Mouse (Mus musculus): ENCODE measurements around the gene Haghl. TPM values are rescaled to one million over a fixed set of nuclear protein-coding genes. Genes with fewer than 3 reads are reported as not detected.

The Haghl gene
- 50.2 and 51.3 TPM in 2 replicates for polyA plus RNA-seq (2015; fragmentation: Nextera tagmentation; extraction: Ambion mirVana)

DNA sequence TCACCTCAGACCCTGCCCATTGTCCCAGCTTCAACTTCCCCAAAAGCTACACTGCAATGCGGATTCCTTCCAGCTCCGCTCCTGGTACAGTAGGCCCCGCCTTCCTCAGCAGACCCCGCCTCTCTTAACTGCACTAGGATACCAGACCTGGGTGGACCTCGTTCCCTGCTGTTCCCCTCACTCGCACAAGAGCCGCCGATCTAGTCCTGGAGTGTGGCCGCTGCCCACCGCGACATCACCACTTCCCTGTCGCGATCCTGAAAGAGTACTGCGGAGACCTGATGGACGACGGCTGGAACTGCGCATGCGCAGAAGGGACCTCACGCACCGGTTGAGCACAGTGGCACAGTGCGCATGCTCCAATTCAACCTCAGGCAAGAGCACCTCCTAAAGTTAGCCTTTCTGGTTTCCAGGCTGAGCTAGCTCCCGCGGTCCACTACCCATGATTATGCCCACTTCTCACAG, at the start of gene Haghl:
Haghl (minus strand) TSS at position 393 of the 465 bp plus-strand sequence.
- under 1% methylated on average over 23 of the region's 23 CpGs for WGBS
- Histone ChIP-seq H3K4me2 (peak within 1 kb of the TSS; percentile 94), H3K9me3 (no peaks in the 10 kb centered on the region), H3K36me3 (peaks cover 68% of the 10 kb centered on the region), H3K4me3 (peak within 1 kb of the TSS; percentile 79), H3K9ac (peak within 1 kb of the TSS; percentile 90), H3K4me1 (peaks cover 31% of the 10 kb centered on the region), H3K27ac (replicated peaks) (peak within 1 kb of the TSS; percentile 93), H3K27me3 (replicated peaks) (no peaks in the 10 kb centered on the region)
- ATAC-seq (ENCODE audit: extremely low read depth, insufficient number of reproducible peaks, low FRiP score, low TSS enrichment), result peak; percentile 71

GRCm38 (mm10) chr17:25834595-25835222, 49.2 kb upstream of the Haghl start:
- Histone ChIP-seq H3K4me3 (peak overlapping the region; percentile 74), H3K9me3 (no peaks in the 10 kb centered on the region), H3K4me2 (peak overlapping the region; percentile 99), H3K9ac (peak overlapping the region; percentile 92), H3K27me3 (replicated peaks) (no peaks in the 10 kb centered on the region), H3K36me3 (peaks cover 63% of the 10 kb centered on the region), H3K27ac (replicated peaks) (peak overlapping the region; percentile 98), H3K4me1 (peaks cover 74% of the 10 kb centered on the region)
- no peak for ATAC-seq (ENCODE audit: extremely low read depth, insufficient number of reproducible peaks, low FRiP score, low TSS enrichment)
- 85% methylated on average over 12 of the region's 12 CpGs for WGBS

DNA sequence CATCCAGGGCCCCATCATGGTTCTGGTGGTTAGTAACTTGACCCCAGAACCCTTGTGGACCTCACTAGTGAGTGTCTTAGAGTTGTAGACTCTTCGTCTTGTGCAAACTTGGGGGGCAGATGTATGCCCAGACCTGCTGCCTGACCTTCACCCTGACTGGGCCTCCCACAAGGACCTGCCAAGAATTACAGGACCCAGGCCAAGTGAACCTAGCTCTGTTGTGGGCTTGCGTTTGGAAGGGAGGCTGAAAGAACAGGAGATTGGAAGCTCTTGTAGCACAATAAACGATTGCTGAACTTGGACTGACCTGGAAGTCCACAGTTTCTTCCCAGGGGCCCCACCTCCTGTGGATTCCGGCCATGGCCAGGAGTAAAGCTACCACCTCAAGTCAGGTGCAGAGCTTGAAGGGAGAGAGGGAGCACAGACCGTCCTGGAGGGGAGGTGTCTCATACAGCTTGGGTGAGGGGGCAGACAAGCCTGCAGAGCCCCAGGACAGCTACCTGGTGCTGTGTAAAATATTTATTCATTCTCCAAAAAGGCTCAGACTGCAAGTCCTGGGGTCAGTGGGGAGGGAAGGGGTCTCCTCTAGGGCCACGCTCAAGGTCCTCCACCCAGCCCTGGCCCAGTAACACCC, 48.6 kb upstream of the Haghl start:
- Histone ChIP-seq H3K4me3 (peak overlapping the region; percentile 74), H3K27ac (replicated peaks) (peak overlapping the region; percentile 98), H3K4me2 (peak overlapping the region; percentile 99), H3K36me3 (peaks cover 58% of the 10 kb centered on the region), H3K9ac (peak overlapping the region; percentile 92), H3K4me1 (peaks cover 78% of the 10 kb centered on the region), H3K27me3 (replicated peaks) (no peaks in the 10 kb centered on the region), H3K9me3 (no peaks in the 10 kb centered on the region)
- no peak for ATAC-seq (ENCODE audit: extremely low read depth, insufficient number of reproducible peaks, low FRiP score, low TSS enrichment)
- WGBS, result 21% methylated on average over 6 of the region's 6 CpGs

GRCm38 (mm10) chr17:25833291-25833663, 47.8 kb upstream of the Haghl start, which contains the start of gene Stub1:
TSS of gene Stub1 (minus strand) at chr17:25833404.
- peak; percentile 64 for ATAC-seq (ENCODE audit: extremely low read depth, insufficient number of reproducible peaks, low FRiP score, low TSS enrichment)
- Histone ChIP-seq H3K27ac (replicated peaks) (peak within 1 kb of the TSS; percentile 98), H3K4me1 (peaks cover 82% of the 10 kb centered on the region), H3K4me3 (peak within 1 kb of the TSS; percentile 74), H3K27me3 (replicated peaks) (no peaks in the 10 kb centered on the region), H3K9me3 (no peaks in the 10 kb centered on the region), H3K4me2 (peak within 1 kb of the TSS; percentile 99), H3K36me3 (peaks cover 50% of the 10 kb centered on the region), H3K9ac (peak within 1 kb of the TSS; percentile 92)
- under 1% methylated on average over 24 of the region's 24 CpGs for WGBS

DNA sequence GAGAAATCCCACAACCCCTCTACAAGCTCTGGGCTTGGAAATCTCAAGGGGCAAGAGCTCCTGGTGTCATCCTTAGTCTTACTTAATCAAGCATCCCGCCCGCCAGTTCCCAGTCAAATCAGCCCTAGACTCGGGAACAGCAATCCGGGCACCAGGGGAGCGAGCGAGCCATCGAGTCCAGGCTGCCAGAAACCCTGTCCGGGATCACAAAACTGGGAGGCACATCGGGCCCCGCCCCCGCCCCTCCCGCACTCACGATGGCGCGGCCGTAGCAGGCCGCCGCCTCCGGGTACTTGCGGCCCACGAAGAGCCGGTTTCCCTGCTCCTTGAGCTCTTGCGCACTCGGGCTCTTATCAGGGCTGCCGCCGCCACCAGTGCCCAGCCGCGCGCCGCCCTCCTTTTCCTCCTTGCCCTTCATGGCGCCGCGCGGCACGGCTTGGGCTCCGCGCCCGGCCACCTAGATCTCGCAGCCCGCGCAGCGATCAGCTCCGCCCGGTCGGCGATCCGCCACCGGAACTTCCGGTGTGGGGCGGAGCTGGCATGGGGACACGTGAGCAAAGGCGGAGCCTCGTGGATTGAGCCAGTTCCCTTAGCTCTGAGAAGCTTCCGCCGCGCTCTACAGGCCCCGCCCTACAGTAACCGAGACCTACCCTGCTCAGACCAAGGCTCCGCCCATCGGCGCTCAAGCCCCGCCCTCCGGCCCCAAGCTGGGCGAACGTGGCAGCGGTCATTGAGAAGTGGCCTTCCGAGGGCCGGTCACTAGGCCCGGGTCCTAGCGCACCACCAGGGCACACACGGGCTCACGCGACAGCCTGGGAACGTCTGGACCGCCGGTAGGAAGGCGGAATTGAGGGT, 47.2 kb upstream of the Haghl start:
- Histone ChIP-seq H3K4me1 (peaks cover 81% of the 10 kb centered on the region), H3K27me3 (replicated peaks) (no peaks in the 10 kb centered on the region), H3K9ac (peak overlapping the region; percentile 92), H3K4me3 (peak overlapping the region; percentile 74), H3K27ac (replicated peaks) (peak overlapping the region; percentile 98), H3K4me2 (peak overlapping the region; percentile 99), H3K36me3 (peaks cover 50% of the 10 kb centered on the region), H3K9me3 (no peaks in the 10 kb centered on the region)
- under 1% methylated on average over 77 of the region's 77 CpGs for WGBS
- ATAC-seq (ENCODE audit: extremely low read depth, insufficient number of reproducible peaks, low FRiP score, low TSS enrichment), result peak; percentile 94

DNA sequence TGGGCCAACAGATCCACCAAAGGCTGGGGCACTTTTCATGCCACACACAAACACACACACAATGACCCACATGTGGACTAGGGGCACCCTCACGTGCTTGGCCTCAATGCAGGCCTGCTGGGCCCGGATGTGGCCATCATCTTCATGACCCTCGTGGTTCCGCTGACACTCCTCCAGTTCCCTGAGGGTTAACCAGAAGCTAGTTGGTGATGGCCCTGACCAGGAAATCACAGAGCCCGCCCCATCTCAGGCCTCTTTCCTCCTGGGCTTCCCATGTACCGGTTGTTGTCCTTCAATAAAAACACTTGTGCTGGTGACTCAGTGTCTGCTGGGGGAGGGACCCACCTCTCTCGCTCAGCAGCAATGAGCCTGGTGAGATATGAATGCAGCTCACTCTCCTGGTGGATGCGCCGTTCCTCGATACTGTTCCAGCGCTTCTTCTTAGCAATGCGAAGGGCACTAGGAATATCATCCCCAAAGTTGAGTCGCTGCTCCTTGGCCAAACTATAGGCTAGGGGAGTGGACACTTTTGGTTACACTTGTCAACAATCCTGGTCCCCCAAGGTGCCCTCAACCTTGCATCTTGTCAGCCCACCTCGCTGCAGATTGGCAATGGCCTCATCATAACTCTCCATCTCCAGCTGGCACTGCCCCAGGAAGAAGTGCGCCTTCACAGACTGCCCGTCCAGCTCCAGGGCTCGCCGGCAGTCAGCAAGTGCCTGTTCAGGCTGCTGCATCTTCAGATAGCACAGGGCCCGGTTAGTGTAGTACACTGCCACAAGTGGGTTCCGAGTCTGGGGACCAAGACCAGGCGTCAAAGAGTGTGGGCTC, 46.2 kb upstream of the Haghl start:
- H3K4me1 ChIP-seq, result peaks cover 71% of the 10 kb centered on the region
- H3K9me3 ChIP-seq, result no peaks in the 10 kb centered on the region
- no peak for ATAC-seq (ENCODE audit: extremely low read depth, insufficient number of reproducible peaks, low FRiP score, low TSS enrichment)
- H3K4me2 ChIP-seq, result peak overlapping the region; percentile 99
- peak overlapping the region; percentile 92 for H3K9ac ChIP-seq
- peak overlapping the region; percentile 74 for H3K4me3 ChIP-seq
- no peaks in the 10 kb centered on the region for H3K27me3 ChIP-seq (replicated peaks)
- 46% methylated on average over 21 of the region's 21 CpGs for WGBS
- peaks cover 57% of the 10 kb centered on the region for H3K36me3 ChIP-seq
- H3K27ac ChIP-seq (replicated peaks), result peak overlapping the region; percentile 98

DNA sequence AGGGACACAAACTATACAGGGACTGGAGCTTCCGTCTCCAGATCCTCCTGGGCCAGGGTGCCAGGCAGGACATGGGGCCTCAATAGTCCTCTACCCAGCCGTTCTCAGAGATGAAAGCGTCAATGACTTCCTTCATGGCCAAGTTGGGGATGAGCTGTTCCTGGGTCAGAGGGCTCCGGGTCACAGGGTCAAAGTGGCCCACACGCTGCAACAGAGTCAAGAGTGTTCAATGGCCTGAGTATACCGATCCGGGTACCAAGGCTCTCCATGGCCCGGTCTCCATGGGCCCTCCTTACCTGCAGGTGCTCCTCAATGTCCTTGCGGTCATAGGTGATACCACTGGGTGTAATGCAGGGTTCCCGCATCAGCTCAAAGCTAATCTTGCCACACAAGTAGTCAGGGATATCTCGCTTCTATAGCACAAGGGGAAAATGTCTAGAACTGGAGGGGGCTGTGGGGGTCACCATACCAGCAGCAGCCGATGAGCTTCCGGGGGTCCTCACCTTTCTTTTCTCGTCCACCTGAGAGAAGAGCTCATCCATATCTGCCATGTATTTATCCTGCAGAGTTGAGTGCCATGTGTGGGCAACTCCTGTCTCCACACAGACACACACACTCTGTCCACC, 45.4 kb upstream of the Haghl start:
- H3K36me3 ChIP-seq, result peaks cover 63% of the 10 kb centered on the region
- peaks cover 64% of the 10 kb centered on the region for H3K4me1 ChIP-seq
- H3K27ac ChIP-seq (replicated peaks), result no peak overlapping the region
- peak overlapping the region; percentile 74 for H3K4me3 ChIP-seq
- no peak for ATAC-seq (ENCODE audit: extremely low read depth, insufficient number of reproducible peaks, low FRiP score, low TSS enrichment)
- H3K9me3 ChIP-seq, result no peaks in the 10 kb centered on the region
- H3K4me2 ChIP-seq, result peak overlapping the region; percentile 99
- H3K9ac ChIP-seq, result peak overlapping the region; percentile 92
- 83% methylated on average over 14 of the region's 14 CpGs for WGBS
- H3K27me3 ChIP-seq (replicated peaks), result no peaks in the 10 kb centered on the region

GRCm38 (mm10) chr17:25830200-25830753, 44.8 kb upstream of the Haghl start:
- 82% methylated on average over 4 of the region's 4 CpGs for WGBS
- Histone ChIP-seq H3K27ac (replicated peaks) (no peak overlapping the region; the same call in 1 of the 2 replicates), H3K9me3 (no peaks in the 10 kb centered on the region), H3K4me2 (peak overlapping the region; percentile 99), H3K27me3 (replicated peaks) (no peaks in the 10 kb centered on the region), H3K4me1 (peaks cover 58% of the 10 kb centered on the region), H3K36me3 (peaks cover 63% of the 10 kb centered on the region), H3K4me3 (peak overlapping the region; percentile 74; the same call in 1 of the 2 replicates), H3K9ac (peak overlapping the region; percentile 89)
- no peak for ATAC-seq (ENCODE audit: extremely low read depth, insufficient number of reproducible peaks, low FRiP score, low TSS enrichment)

DNA sequence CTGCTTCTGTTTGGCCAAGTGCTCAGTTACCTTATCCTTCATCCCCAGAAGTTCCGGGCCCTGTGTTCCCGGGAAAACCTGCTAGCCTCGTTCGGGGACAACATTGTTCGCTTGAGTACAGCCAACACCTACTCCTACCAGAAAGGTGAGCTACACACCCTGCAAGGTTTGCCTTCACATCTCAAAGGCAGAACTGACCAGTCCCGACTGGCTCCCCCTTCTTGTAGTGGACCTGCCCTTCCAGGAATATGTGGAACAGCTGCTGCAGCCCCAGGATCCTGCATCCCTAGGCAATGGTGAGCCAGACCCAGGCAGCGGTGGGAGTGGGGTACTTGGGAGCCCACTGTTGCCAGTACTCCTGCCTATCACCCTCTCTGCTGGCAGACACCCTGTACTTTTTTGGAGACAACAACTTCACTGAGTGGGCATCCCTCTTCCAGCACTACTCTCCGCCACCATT, 44.1 kb upstream of the Haghl start:
- no peaks in the 10 kb centered on the region for H3K27me3 ChIP-seq (replicated peaks)
- H3K9me3 ChIP-seq, result no peaks in the 10 kb centered on the region
- H3K4me2 ChIP-seq, result peak overlapping the region; percentile 91
- H3K36me3 ChIP-seq, result peaks cover 57% of the 10 kb centered on the region
- H3K4me1 ChIP-seq, result peaks cover 58% of the 10 kb centered on the region
- peak overlapping the region; percentile 93 for H3K27ac ChIP-seq (replicated peaks)
- WGBS, result 38% methylated on average over 8 of the region's 8 CpGs
- no peak for ATAC-seq (ENCODE audit: extremely low read depth, insufficient number of reproducible peaks, low FRiP score, low TSS enrichment)
- peak overlapping the region; percentile 74 for H3K4me3 ChIP-seq
- peak overlapping the region; percentile 89 for H3K9ac ChIP-seq

All from heart, embryonic 13.5 days (tissue).